Mouse (Mus musculus) heart, postnatal 0 days (tissue): ENCODE measurements around the gene Zfp184. TPM values are rescaled to one million over a fixed set of nuclear protein-coding genes. Genes with fewer than 3 reads are reported as not detected.

Source experiments
- ATAC-seq: fragments of 200-750 bp; cut with Nextera tagmentation; 2 replicates; pipeline ENCODE4 v1.8.0; 2017; ENCODE audit warnings: low read depth, moderate number of reproducible peaks, moderate library complexity; ENCODE audit not compliant: insufficient read depth
- DNase-seq: peaks from one replicate; pipeline ENCODE4 v3.0.0-alpha.2; 2016; ENCODE audit warnings: low spot score
- H3K27ac ChIP-seq: fragments of 300-500 bp; sonication (generic); 2 replicates; pipeline ENCODE4 v1.5.1; 2014; ENCODE audit warnings: low read depth, mild to moderate bottlenecking
- H3K27me3 ChIP-seq: fragments of 300-500 bp; sonication (generic); 2 replicates; pipeline ENCODE4 v1.6.1; 2014; ENCODE audit warnings: low read length, mixed read lengths; ENCODE audit not compliant: control insufficient read depth, insufficient read depth
- H3K36me3 ChIP-seq: fragments of 300-500 bp; sonication (generic); replicated peaks from 2 replicates; pipeline ENCODE4 v1.6.1; 2014; ENCODE audit warnings: low read length, mixed read lengths; ENCODE audit not compliant: control insufficient read depth, insufficient read depth
- H3K4me1 ChIP-seq: fragments of 300-500 bp; sonication (generic); 2 replicates; pipeline ENCODE4 v1.6.1; 2014; ENCODE audit warnings: antibody characterized with exemption; ENCODE audit not compliant: control insufficient read depth, insufficient read depth
- H3K4me2 ChIP-seq: fragments of 300-500 bp; sonication (generic); 2 replicates; pipeline ENCODE4 v1.6.1; 2014; ENCODE audit warnings: low read depth, mild to moderate bottlenecking, low read length, moderate library complexity
- H3K4me3 ChIP-seq: fragments of 300-500 bp; sonication (generic); 2 replicates; pipeline ENCODE4 v1.5.1; 2014; ENCODE audit warnings: low read depth, low read length
- H3K9ac ChIP-seq: fragments of 300-500 bp; sonication (generic); replicated peaks from 2 replicates; pipeline ENCODE4 v1.6.1; 2014; ENCODE audit warnings: low read depth, low read length, mixed read lengths
- H3K9me3 ChIP-seq: fragments of 300-500 bp; sonication (generic); replicated peaks from 2 replicates; pipeline ENCODE4 v1.6.1; 2016; ENCODE audit warnings: low read length; ENCODE audit not compliant: control insufficient read depth
- CTCF ChIP-seq: IDR thresholded peaks from 2 replicates; pipeline ENCODE4 v1.5.1; 2016; ENCODE audit warnings: antibody characterized with exemption, control low read depth, low read depth
- EP300 ChIP-seq: IDR thresholded peaks from 2 replicates; pipeline ENCODE4 v1.6.1; 2016; ENCODE audit warnings: antibody characterized with exemption, low read depth
- WGBS: fragments of 180-500 bp; shearing (Covaris S2); extraction: QIAGEN DNeasy Blood & Tissue Kit; methylation state at CpG from one replicate; pipeline ENCODE4 v1.1.7; 2014; 5-methylcytosine and 5-hydroxymethylcytosine counted together
- polyA plus RNA-seq: library from polyadenylated mRNA; unstranded; fragments of >200 nt; fragmentation: Nextera tagmentation; extraction: Ambion mirVana; gene quantifications from 2 replicates; pipeline ENCODE4 v1.2.1, GENCODE M21; 2015
- total RNA-seq: library from RNA; depleted of rRNA; stranded (reverse); fragments of >200 nt; gene quantifications from 2 replicates; pipeline ENCODE4 v1.2.3, GENCODE M21; 2014; ENCODE audit warnings: low replicate concordance

Zfp184 gene
- total and polyA plus RNA-seq, 2 experiments from 2014 or later = 1.7 to 2.6 TPM

- Histone ChIP-seq H3K4me1 (0 out of 2 replicates have a peak, but pooled peaks cover 3% of the 10 kb centered on the region), H3K27ac (no peak overlapping the region), H3K4me3 (peak overlapping the region; percentile 40), H3K4me2 (peak overlapping the region; percentile 59), H3K9ac (no peak overlapping the region), H3K27me3 (peaks cover 74% of the 10 kb centered on the region), H3K36me3 (no peaks in the 10 kb centered on the region), H3K9me3 (peaks cover 13% of the 10 kb centered on the region; the same call in 1 of the 2 replicates)
- WGBS = under 1% methylated on average over 21 of the region's 21 CpGs
- DNase-seq (peak; percentile 40), ATAC-seq (no peak)
- TF ChIP-seq CTCF (no peak), EP300 (no peak)
These were observed 50.5 kb downstream of the Zfp184 start for GRCm38 (mm10) chr13:21995331-21995914.

- DNase-seq (no peak), ATAC-seq (no peak)
- Histone ChIP-seq H3K4me3 (peak overlapping the region; percentile 40; the same call in 1 of the 2 replicates), H3K27me3 (peaks cover 83% of the 10 kb centered on the region), H3K4me1 (0 out of 2 replicates have a peak, but pooled peaks cover 3% of the 10 kb centered on the region), H3K9ac (no peak overlapping the region), H3K9me3 (peaks cover 6% of the 10 kb centered on the region; the same call in 1 of the 2 replicates), H3K4me2 (peak overlapping the region; percentile 59), H3K27ac (no peak overlapping the region), H3K36me3 (no peaks in the 10 kb centered on the region)
- 5% methylated on average over 12 of the region's 12 CpGs for WGBS
- TF ChIP-seq CTCF (no peak), EP300 (no peak)
These were observed 51.4 kb downstream of the Zfp184 start for GRCm38 (mm10) chr13:21996101-21996839.

- WGBS = 3% methylated on average over 13 of the region's 13 CpGs
- Histone ChIP-seq H3K4me1 (0 out of 2 replicates have a peak, but pooled peaks cover 3% of the 10 kb centered on the region), H3K9me3 (0 out of 2 replicates have a peak, but pooled peaks cover under 1% of the 10 kb centered on the region), H3K27ac (no peak overlapping the region), H3K9ac (no peak overlapping the region), H3K4me2 (peak overlapping the region; percentile 59), H3K27me3 (peaks cover 87% of the 10 kb centered on the region), H3K36me3 (no peaks in the 10 kb centered on the region), H3K4me3 (peak overlapping the region; percentile 40; the same call in 1 of the 2 replicates)
- ATAC-seq (no peak), DNase-seq (no peak)
- TF ChIP-seq EP300 (no peak), CTCF (no peak)
These were observed 51.9 kb downstream of the Zfp184 start for GRCm38 (mm10) chr13:21996840-21997185.

DNA sequence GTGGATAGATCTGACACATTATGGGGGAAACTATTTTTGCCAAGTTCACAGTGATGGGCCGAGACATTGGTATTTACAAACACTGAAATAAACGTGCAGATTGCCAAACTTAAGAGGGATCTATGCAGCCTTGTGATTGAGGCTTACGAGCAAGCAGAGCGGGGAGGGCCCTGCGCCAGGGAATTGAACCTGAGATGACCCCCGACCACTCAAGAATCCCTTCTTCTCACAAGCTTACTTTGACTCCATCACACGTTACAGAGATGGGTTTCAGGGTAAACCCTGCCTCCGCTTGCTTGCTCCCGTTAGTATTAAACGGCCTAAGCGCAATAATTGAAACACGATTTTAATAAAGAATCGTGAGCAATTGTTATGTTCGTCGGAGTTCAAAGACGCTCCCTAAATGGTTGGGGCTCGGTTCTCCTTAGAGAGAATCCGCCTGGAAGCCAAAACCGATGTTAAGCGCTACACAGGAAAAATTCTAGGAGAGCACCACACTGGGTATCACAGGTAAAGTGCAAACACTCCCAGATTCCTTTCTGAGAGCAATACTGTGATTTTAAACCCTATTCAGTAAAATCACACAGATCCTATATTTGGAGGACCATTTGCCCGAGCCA, 52.4 kb downstream of the Zfp184 start:
- peak overlapping the region; percentile 59 for H3K4me2 ChIP-seq

DNA sequence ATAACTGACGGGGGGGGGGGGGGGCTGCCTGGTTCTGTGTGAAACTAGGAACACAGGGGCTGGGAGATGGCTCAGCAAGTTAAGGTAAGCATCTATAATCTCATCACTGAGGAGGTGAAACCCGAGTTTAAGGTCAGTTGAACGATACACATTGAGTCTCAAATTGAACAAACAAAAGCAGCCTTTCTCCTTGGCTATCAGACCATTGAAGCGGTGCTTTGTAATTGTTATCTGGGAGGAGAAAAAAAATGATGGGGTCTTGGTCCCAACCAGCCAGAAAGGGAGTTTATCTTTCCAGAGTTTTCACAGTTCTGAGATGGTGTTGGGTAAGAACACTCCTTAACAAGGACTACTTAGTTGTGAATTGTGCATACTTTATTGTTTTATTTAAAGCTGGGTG, 52.9 kb downstream of the Zfp184 start:
- Histone ChIP-seq H3K36me3 (no peaks in the 10 kb centered on the region), H3K27me3 (peaks cover 94% of the 10 kb centered on the region), H3K9me3 (no peaks in the 10 kb centered on the region), H3K9ac (no peak overlapping the region), H3K4me3 (no peak overlapping the region), H3K4me2 (no peak overlapping the region), H3K4me1 (0 out of 2 replicates have a peak, but pooled peaks cover 3% of the 10 kb centered on the region), H3K27ac (no peak overlapping the region)
- WGBS = 11% methylated on average over 4 of the region's 4 CpGs
- DNase-seq (no peak), ATAC-seq (no peak)
- no peak for TF ChIP-seq CTCF
- TF ChIP-seq EP300 = no peak

More for the DNA sequence above, 52.4 kb downstream of the Zfp184 start:
- H3K9ac ChIP-seq = no peak overlapping the region
- H3K4me3 ChIP-seq = peak overlapping the region; percentile 40
- H3K9me3 ChIP-seq = no peaks in the 10 kb centered on the region
- H3K27ac ChIP-seq = no peak overlapping the region
- H3K36me3 ChIP-seq = no peaks in the 10 kb centered on the region
- H3K27me3 ChIP-seq = peaks cover 92% of the 10 kb centered on the region
- no peak for ATAC-seq
- TF ChIP-seq EP300 = no peak
- no peak for TF ChIP-seq CTCF
- 0 out of 2 replicates have a peak, but pooled peaks cover 3% of the 10 kb centered on the region for H3K4me1 ChIP-seq
- WGBS = 5% methylated on average over 21 of the region's 21 CpGs
- DNase-seq = no peak
